Mouse (Mus musculus): ENCODE data around the gene Trim13. TPM values are rescaled to one million over a fixed set of nuclear protein-coding genes. Genes with fewer than 3 reads are reported as not detected.
A peak's percentile ranks its signal among the peaks of the same experiment; 100 is the strongest.
"Not testable (repeated sequence)": the region's sequence is repeated elsewhere in the genome, so short reads cannot be mapped to it uniquely, and the experiment has no call there.

Trim13 gene
- total RNA-seq (2021), result 10 to 100 TPM; 13.8 to 20.1 TPM
- long read RNA-seq, experiment 1, transcript Trim13-201 (3 exons, 1,550 nt), result major isoform, 5 of 19 reads
- long read RNA-seq, experiment 1, partial matches to known transcripts, result 9 of 19 reads
- long read RNA-seq, experiment 1, other reads (novel, unspliced or antisense), result 5 of 19 reads
- long read RNA-seq, experiment 2, partial matches to known transcripts, result 5 of 10 reads
- long read RNA-seq, experiment 2, other reads (novel, unspliced or antisense), result 1 of 10 reads

- no peak for DNase-seq (ENCODE audit: low spot score in 2 of 2)
Observed at GRCm38 (mm10) chr14:61597968-61598367, at the start of gene Trim13. Gene Trim13, plus strand, starts transcription at chr14:61598247.

- no peak for DNase-seq (ENCODE audit: low spot score in 2 of 2)
Observed at GRCm38 (mm10) chr14:61548614-61549013, 49.4 kb upstream of the Trim13 start.

- no peak for DNase-seq (ENCODE audit: low spot score in 2 of 2)
Observed at GRCm38 (mm10) chr14:61555931-61556288, 42.1 kb upstream of the Trim13 start.

- DNase-seq (ENCODE audit: low spot score in 2 of 2), result peak; percentile 90 to 96
Observed at GRCm38 (mm10) chr14:61556289-61557147, 41.5 kb upstream of the Trim13 start, which contains the start of gene Spryd7. Gene Spryd7, minus strand, starts transcription at chr14:61556886.

- DNase-seq (ENCODE audit: low spot score in 2 of 2), result no peak
Observed at GRCm38 (mm10) chr14:61558901-61559300, 39.1 kb upstream of the Trim13 start.

GRCm38 (mm10) chr14:61559856-61560255 lies 38.2 kb upstream of the Trim13 start:
- no peak for DNase-seq (ENCODE audit: low spot score in 2 of 2)

GRCm38 (mm10) chr14:61566211-61566610 lies 31.8 kb upstream of the Trim13 start:
- DNase-seq (ENCODE audit: low spot score in 2 of 2), result not testable (repeated sequence)

- no peak for DNase-seq (ENCODE audit: low spot score in 2 of 2)
Observed at GRCm38 (mm10) chr14:61569344-61569743, 28.7 kb upstream of the Trim13 start.

GRCm38 (mm10) chr14:61571366-61571765 lies 26.7 kb upstream of the Trim13 start:
- DNase-seq (ENCODE audit: low spot score in 2 of 2), result peak; percentile 74 to 88

GRCm38 (mm10) chr14:61572131-61572530 lies 25.9 kb upstream of the Trim13 start:
- DNase-seq (ENCODE audit: low spot score in 2 of 2), result no peak

- no peak for DNase-seq (ENCODE audit: low spot score in 2 of 2)
Observed at GRCm38 (mm10) chr14:61575066-61575465, 23.0 kb upstream of the Trim13 start.

GRCm38 (mm10) chr14:61575941-61576340 lies 22.1 kb upstream of the Trim13 start:
- no peak for DNase-seq (ENCODE audit: low spot score in 2 of 2)

- DNase-seq (ENCODE audit: low spot score in 2 of 2), result no peak
Observed at GRCm38 (mm10) chr14:61589288-61590065, 8.6 kb upstream of the Trim13 start.

- no peak for DNase-seq (ENCODE audit: low spot score in 2 of 2)
Observed at GRCm38 (mm10) chr14:61596719-61597426, 1.2 kb upstream of the Trim13 start.

- DNase-seq (ENCODE audit: low spot score in 2 of 2), result peak; percentile 79 to 91
Observed at GRCm38 (mm10) chr14:61599057-61599806, 1.2 kb downstream of the Trim13 start.

- no peak for DNase-seq (ENCODE audit: low spot score in 2 of 2)
Observed at GRCm38 (mm10) chr14:61601348-61601747, 3.3 kb downstream of the Trim13 start.

- no peak for DNase-seq (ENCODE audit: low spot score in 2 of 2)
Observed at GRCm38 (mm10) chr14:61603069-61603755, 5.2 kb downstream of the Trim13 start.

GRCm38 (mm10) chr14:61604081-61604480 lies 6.0 kb downstream of the Trim13 start:
- DNase-seq (ENCODE audit: low spot score in 2 of 2), result no peak

- DNase-seq (ENCODE audit: low spot score in 2 of 2), result not testable (repeated sequence)
Observed at GRCm38 (mm10) chr14:61606088-61606487, 8.0 kb downstream of the Trim13 start.

- no peak for DNase-seq (ENCODE audit: low spot score in 2 of 2)
Observed at GRCm38 (mm10) chr14:61607157-61607556, 9.1 kb downstream of the Trim13 start, which contains the start of gene Kcnrg. Gene Kcnrg, plus strand, starts transcription at chr14:61607457.
